Mouse (Mus musculus) erythroblast, embryonic 14.5 days (primary cell): ENCODE results near the gene Gprc5b. TPM values are rescaled to one million over a fixed set of nuclear protein-coding genes. Genes with fewer than 3 reads are reported as not detected.

Source experiments
- H3K27me3 ChIP-seq: 2 replicates; pipeline ENCODE4 v1.6.1; 2012; ENCODE audit warnings: inconsistent platforms; ENCODE audit not compliant: control insufficient read depth
- H3K36me3 ChIP-seq: 2 replicates; pipeline ENCODE4 v1.6.1; 2012; ENCODE audit warnings: mild to moderate bottlenecking, inconsistent platforms; ENCODE audit not compliant: control insufficient read depth
- H3K4me1 ChIP-seq: 2 replicates; pipeline ENCODE4 v1.6.1; 2012; ENCODE audit warnings: inconsistent platforms; ENCODE audit not compliant: control insufficient read depth
- H3K4me3 ChIP-seq: replicated peaks from 2 replicates; pipeline ENCODE3; 2012; ENCODE audit warnings: moderate library complexity, mild to moderate bottlenecking, inconsistent platforms
- H3K9me3 ChIP-seq: 2 replicates; pipeline ENCODE4 v1.6.1; 2012; ENCODE audit warnings: low read length, inconsistent platforms, mixed read lengths; ENCODE audit not compliant: control insufficient read depth
- GATA1 ChIP-seq: IDR thresholded peaks from 2 replicates; pipeline ENCODE4 v1.6.1; 2012; ENCODE audit warnings: low read length, inconsistent platforms, mixed read lengths
- TAL1 ChIP-seq: IDR thresholded peaks from 3 replicates; pipeline ENCODE4 v1.6.1; 2012; ENCODE audit warnings: low read length, inconsistent platforms, mixed read lengths
- polyA plus RNA-seq: library from polyadenylated mRNA; stranded (reverse); fragments of >175 nt; gene quantifications from 2 replicates; pipeline ENCODE4 v1.2.3, GENCODE M21; 2012

The Gprc5b gene
- polyA plus RNA-seq, 1 experiment = 0.07 TPM

DNA sequence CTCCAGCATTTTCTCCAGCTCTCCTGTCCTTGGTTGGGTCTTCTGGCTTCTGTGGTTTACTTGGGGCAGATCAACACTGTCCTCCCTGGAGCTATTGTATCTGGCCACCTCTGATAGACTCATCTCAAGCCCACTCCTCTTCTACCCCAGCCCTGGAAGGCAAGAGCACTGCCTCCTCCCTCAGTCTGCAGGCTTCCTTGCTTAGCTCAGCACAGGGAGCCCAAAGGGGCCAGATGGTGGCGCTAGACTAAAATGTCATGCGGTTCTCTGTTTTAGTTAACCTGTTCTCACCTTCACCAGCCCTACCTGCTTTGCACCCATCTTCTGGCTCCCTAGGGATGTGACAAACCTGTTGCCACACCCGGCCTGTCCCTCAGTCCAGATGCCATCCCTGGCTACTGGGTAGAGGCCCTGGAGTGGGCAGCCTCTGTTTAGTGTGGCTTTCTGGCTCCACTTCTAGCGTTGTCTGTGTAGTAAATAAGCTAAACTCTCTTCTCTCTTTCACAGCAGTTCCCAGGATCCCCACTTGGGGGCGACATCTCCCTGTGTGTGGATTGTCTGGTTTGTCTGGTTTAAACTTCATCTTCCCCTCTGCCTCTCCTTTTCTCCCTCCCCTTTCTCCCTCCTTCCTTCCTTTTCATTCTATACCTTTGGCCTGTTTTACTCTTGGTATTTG, 16.0 kb upstream of the Gprc5b start:
- no peaks in the 10 kb centered on the region for H3K27me3 ChIP-seq
- no peaks in the 10 kb centered on the region for H3K36me3 ChIP-seq
- no peak overlapping the region for H3K4me3 ChIP-seq
- TF ChIP-seq TAL1 = no peak
- TF ChIP-seq GATA1 = no peak
- H3K9me3 ChIP-seq = no peaks in the 10 kb centered on the region
- H3K4me1 ChIP-seq = no peaks in the 10 kb centered on the region

DNA sequence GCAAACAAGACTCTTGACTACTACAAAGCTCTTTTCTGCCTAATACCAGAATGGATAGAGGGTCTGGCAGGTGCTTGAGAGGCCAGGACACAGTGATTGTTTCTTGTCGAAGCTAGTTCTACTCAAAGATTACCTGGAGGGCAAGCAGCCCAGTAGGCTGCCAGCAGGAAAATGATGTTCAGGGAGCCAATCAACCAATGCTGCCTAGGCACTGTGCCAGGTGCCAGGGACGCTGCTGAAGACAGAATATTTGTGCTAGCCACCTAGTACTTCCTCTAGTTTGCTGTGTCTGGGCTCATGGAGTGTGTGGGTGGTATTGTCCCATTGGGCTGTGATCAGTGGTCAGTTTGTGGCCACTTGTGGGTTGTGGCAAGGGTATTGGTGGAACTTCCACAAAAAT, 7.5 kb upstream of the Gprc5b start:
- Histone ChIP-seq H3K27me3 (no peaks in the 10 kb centered on the region), H3K4me3 (no peak overlapping the region), H3K4me1 (no peaks in the 10 kb centered on the region), H3K9me3 (no peaks in the 10 kb centered on the region), H3K36me3 (no peaks in the 10 kb centered on the region)
- TF ChIP-seq TAL1 (no peak), GATA1 (no peak)

DNA sequence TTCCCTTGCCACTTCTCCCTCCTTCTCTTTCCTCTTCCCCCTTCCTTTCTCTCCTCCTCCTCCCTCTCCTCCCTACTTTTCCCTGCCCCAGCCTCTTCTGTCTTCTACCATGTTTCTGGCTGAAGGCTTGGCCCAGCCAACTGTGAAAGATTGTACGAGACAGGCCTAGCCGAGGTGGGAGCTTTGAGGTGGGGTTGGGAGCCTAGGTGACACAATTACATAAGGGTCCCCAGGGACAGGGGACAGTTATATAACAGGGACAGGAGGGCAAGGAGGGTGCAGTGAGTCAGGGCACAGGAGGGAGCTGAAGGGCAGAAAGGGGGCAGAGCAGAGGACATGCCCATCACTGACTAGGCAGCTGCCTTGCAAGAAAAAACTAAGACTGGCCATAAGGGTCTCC, 7.0 kb upstream of the Gprc5b start:
- Histone ChIP-seq H3K27me3 (no peaks in the 10 kb centered on the region), H3K4me3 (no peak overlapping the region), H3K4me1 (no peaks in the 10 kb centered on the region), H3K9me3 (no peaks in the 10 kb centered on the region), H3K36me3 (no peaks in the 10 kb centered on the region)
- no peak for TF ChIP-seq TAL1
- TF ChIP-seq GATA1 = no peak

- Histone ChIP-seq H3K4me1 (0 out of 2 replicates have a peak, but pooled peaks cover 3% of the 10 kb centered on the region), H3K9me3 (no peaks in the 10 kb centered on the region), H3K36me3 (no peaks in the 10 kb centered on the region), H3K4me3 (no peak overlapping the region), H3K27me3 (peaks cover 14% of the 10 kb centered on the region)
- no peak for TF ChIP-seq GATA1
- TF ChIP-seq TAL1 = no peak
Observed at GRCm38 (mm10) chr7:118999857-119000256, 4.8 kb upstream of the Gprc5b start.

DNA sequence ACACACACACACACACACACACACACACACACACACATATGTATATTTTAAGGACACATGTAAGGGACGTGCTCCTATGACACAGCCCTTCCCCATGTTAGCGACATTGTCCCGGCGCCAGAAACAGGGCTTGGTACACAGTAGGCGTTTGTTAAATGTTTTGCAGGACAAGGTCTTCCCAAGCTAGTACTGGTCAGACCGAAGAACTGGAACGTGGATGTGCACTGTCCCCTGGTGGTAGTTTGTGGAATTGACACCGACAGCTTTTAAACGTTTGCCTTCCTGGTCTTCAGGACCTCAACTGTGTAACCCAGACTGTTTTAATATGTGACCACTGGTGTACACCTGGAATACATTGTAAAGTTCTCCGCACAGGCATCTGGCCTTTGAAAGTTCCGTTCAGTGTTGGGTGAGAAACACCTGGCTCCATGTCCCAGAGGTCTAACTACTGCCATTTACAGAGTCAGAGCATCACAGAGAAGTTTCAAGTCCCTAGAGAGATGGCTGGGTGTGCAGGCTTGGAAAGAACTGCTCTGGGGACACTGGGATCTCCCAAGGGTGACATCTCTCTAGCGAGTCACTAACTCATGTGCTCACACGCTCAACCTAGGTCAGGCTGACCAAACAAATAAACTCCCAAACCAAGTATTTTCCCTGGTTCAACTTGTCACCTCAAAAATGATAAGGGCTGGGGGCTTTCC, 1.3 kb upstream of the Gprc5b start:
- peaks cover 42% of the 10 kb centered on the region for H3K27me3 ChIP-seq
- no peaks in the 10 kb centered on the region for H3K9me3 ChIP-seq
- 0 out of 2 replicates have a peak, but pooled peaks cover 3% of the 10 kb centered on the region for H3K4me1 ChIP-seq
- no peaks in the 10 kb centered on the region for H3K36me3 ChIP-seq
- TF ChIP-seq GATA1 (no peak), TAL1 (no peak)
- no peak overlapping the region for H3K4me3 ChIP-seq

DNA sequence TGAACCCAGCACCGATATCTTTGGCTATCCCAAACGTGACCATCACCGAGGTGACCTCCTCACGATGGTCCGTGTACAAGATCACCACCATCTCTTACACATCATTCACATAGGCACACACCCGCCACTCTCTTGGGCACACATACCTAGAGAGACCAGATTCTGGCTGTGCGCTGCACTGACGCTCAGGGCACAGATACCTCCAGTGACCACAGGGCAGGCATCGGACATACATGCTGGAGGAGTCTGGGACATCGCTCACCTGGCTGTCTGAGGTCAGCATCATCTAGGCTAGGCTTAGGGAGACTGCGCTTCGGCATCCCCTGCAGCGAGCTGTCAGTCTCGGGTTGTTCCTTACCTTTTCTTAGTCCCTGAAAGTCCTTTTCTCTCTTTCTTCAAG, 660 bp upstream of the Gprc5b start:
- Histone ChIP-seq H3K4me1 (0 out of 2 replicates have a peak, but pooled peaks cover 3% of the 10 kb centered on the region), H3K4me3 (no peak overlapping the region), H3K36me3 (no peaks in the 10 kb centered on the region)

GRCm38 (mm10) chr7:118994231-118994842, 674 bp downstream of the Gprc5b start:
- no peaks in the 10 kb centered on the region for H3K36me3 ChIP-seq
- no peak for TF ChIP-seq TAL1
- TF ChIP-seq GATA1 = no peak
- no peaks in the 10 kb centered on the region for H3K9me3 ChIP-seq
- peaks cover 42% of the 10 kb centered on the region for H3K27me3 ChIP-seq
- 0 out of 2 replicates have a peak, but pooled peaks cover 3% of the 10 kb centered on the region for H3K4me1 ChIP-seq
- H3K4me3 ChIP-seq = peak overlapping the region; percentile 36

More for the DNA sequence above, 660 bp upstream of the Gprc5b start:
- no peaks in the 10 kb centered on the region for H3K9me3 ChIP-seq
- TF ChIP-seq TAL1 (no peak), GATA1 (no peak)
- peaks cover 42% of the 10 kb centered on the region for H3K27me3 ChIP-seq

DNA sequence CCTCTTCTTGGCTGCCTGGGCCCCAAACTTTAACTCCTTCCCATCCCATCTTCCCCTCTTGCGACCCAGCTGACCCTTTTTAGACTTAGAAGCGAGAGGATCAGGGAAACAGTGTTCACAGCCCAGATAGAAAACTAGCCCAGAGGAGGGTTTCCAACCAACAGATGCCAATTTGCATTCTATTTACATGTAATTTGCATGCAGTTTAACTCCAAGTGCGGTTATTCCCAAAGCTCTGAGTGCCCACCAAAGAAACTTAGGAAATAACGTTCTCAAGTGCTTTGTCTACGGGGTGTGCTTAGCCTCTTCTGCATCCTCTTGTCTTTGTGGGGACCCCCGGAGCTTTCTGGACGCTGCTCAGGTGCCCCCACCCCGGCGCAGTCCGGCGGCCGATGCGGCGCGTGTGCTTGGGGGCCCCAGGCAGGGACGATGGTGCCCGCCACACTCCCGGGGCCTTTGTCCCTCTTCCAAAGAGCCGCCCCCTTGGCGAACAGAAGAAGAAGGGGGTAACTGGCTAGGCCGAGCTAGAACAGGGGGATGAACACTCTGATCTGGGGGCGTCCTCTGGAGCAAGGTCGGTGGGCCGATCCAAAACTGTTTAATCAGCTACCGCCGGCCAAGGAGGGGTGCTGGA, 1.3 kb downstream of the Gprc5b start:
- H3K4me3 ChIP-seq = peak overlapping the region; percentile 12
- no peaks in the 10 kb centered on the region for H3K36me3 ChIP-seq
- H3K4me1 ChIP-seq = 0 out of 2 replicates have a peak, but pooled peaks cover 3% of the 10 kb centered on the region
- H3K9me3 ChIP-seq = no peaks in the 10 kb centered on the region
- H3K27me3 ChIP-seq = peaks cover 42% of the 10 kb centered on the region
- TF ChIP-seq GATA1 (no peak), TAL1 (no peak)
